Mouse (Mus musculus): ENCODE results near the gene Sspo. TPM values are rescaled to one million over a fixed set of nuclear protein-coding genes. Genes with fewer than 3 reads are reported as not detected.

The Sspo gene
- polyA plus RNA-seq, 1 experiment = not detected

GRCm38 (mm10) chr6:48432893-48433816, 14.9 kb upstream of the Sspo start:
- peaks cover under 1% of the 10 kb centered on the region; the same call in 1 of the 2 replicates for H3K9me3 ChIP-seq (ENCODE audit: control insufficient read depth, low read length)
- no peaks in the 10 kb centered on the region for H3K4me1 ChIP-seq (ENCODE audit: control insufficient read depth)
- no peak overlapping the region for H3K4me3 ChIP-seq (replicated peaks)
- no peaks in the 10 kb centered on the region; the same call in 1 of the 2 replicates for H3K36me3 ChIP-seq (ENCODE audit: control insufficient read depth)
- TF ChIP-seq GATA1 (IDR thresholded peaks at IDR 0.05; ENCODE audit: low read length) (no peak), TAL1 (IDR thresholded peaks at IDR 0.05; ENCODE audit: low read length) (no peak)
- peaks cover 3% of the 10 kb centered on the region; the same call in 1 of the 2 replicates for H3K27me3 ChIP-seq (ENCODE audit: control insufficient read depth)

GRCm38 (mm10) chr6:48434651-48435050, 13.4 kb upstream of the Sspo start:
- Histone ChIP-seq H3K27me3 (ENCODE audit: control insufficient read depth) (peaks cover 12% of the 10 kb centered on the region; the same call in 1 of the 2 replicates), H3K4me1 (ENCODE audit: control insufficient read depth) (no peaks in the 10 kb centered on the region), H3K36me3 (ENCODE audit: control insufficient read depth) (peaks cover 6% of the 10 kb centered on the region; the same call in 1 of the 2 replicates), H3K9me3 (ENCODE audit: control insufficient read depth, low read length) (peaks cover 10% of the 10 kb centered on the region), H3K4me3 (replicated peaks) (no peak overlapping the region)
- TF ChIP-seq TAL1 (IDR thresholded peaks at IDR 0.05; ENCODE audit: low read length) (no peak), GATA1 (IDR thresholded peaks at IDR 0.05; ENCODE audit: low read length) (no peak)

- no peaks in the 10 kb centered on the region for H3K4me1 ChIP-seq (ENCODE audit: control insufficient read depth)
- H3K27me3 ChIP-seq (ENCODE audit: control insufficient read depth) = peaks cover 12% of the 10 kb centered on the region; the same call in 1 of the 2 replicates
- no peak overlapping the region for H3K4me3 ChIP-seq (replicated peaks)
- H3K9me3 ChIP-seq (ENCODE audit: control insufficient read depth, low read length) = peaks cover 10% of the 10 kb centered on the region
- TF ChIP-seq GATA1 (IDR thresholded peaks at IDR 0.05; ENCODE audit: low read length) (no peak), TAL1 (IDR thresholded peaks at IDR 0.05; ENCODE audit: low read length) (no peak)
- H3K36me3 ChIP-seq (ENCODE audit: control insufficient read depth) = peaks cover 6% of the 10 kb centered on the region; the same call in 1 of the 2 replicates
Measured at GRCm38 (mm10) chr6:48435111-48435510, 12.9 kb upstream of the Sspo start.

- TF ChIP-seq GATA1 (IDR thresholded peaks at IDR 0.05; ENCODE audit: low read length) (no peak), TAL1 (IDR thresholded peaks at IDR 0.05; ENCODE audit: low read length) (no peak)
- Histone ChIP-seq H3K36me3 (ENCODE audit: control insufficient read depth) (peaks cover 6% of the 10 kb centered on the region; the same call in 1 of the 2 replicates), H3K9me3 (ENCODE audit: control insufficient read depth, low read length) (peaks cover 10% of the 10 kb centered on the region), H3K4me1 (ENCODE audit: control insufficient read depth) (no peaks in the 10 kb centered on the region), H3K4me3 (replicated peaks) (no peak overlapping the region), H3K27me3 (ENCODE audit: control insufficient read depth) (peaks cover 12% of the 10 kb centered on the region; the same call in 1 of the 2 replicates)
Measured at GRCm38 (mm10) chr6:48435706-48436349, 12.2 kb upstream of the Sspo start.

- Histone ChIP-seq H3K36me3 (ENCODE audit: control insufficient read depth) (peaks cover 8% of the 10 kb centered on the region; the same call in 1 of the 2 replicates), H3K4me1 (ENCODE audit: control insufficient read depth) (no peaks in the 10 kb centered on the region), H3K4me3 (replicated peaks) (no peak overlapping the region), H3K27me3 (ENCODE audit: control insufficient read depth) (peaks cover 12% of the 10 kb centered on the region; the same call in 1 of the 2 replicates), H3K9me3 (ENCODE audit: control insufficient read depth, low read length) (peaks cover 12% of the 10 kb centered on the region)
- TF ChIP-seq GATA1 (IDR thresholded peaks at IDR 0.05; ENCODE audit: low read length) (no peak), TAL1 (IDR thresholded peaks at IDR 0.05; ENCODE audit: low read length) (no peak)
Measured at GRCm38 (mm10) chr6:48437679-48438376, 10.2 kb upstream of the Sspo start.

GRCm38 (mm10) chr6:48438475-48439125, 9.4 kb upstream of the Sspo start:
- H3K4me3 ChIP-seq (replicated peaks) = no peak overlapping the region
- peaks cover 12% of the 10 kb centered on the region; the same call in 1 of the 2 replicates for H3K27me3 ChIP-seq (ENCODE audit: control insufficient read depth)
- no peaks in the 10 kb centered on the region for H3K4me1 ChIP-seq (ENCODE audit: control insufficient read depth)
- TF ChIP-seq TAL1 (IDR thresholded peaks at IDR 0.05; ENCODE audit: low read length) (no peak), GATA1 (IDR thresholded peaks at IDR 0.05; ENCODE audit: low read length) (no peak)
- peaks cover 12% of the 10 kb centered on the region for H3K9me3 ChIP-seq (ENCODE audit: control insufficient read depth, low read length)
- peaks cover 8% of the 10 kb centered on the region; the same call in 1 of the 2 replicates for H3K36me3 ChIP-seq (ENCODE audit: control insufficient read depth)

GRCm38 (mm10) chr6:48439654-48440053, 8.4 kb upstream of the Sspo start:
- no peak for TF ChIP-seq GATA1 (IDR thresholded peaks at IDR 0.05; ENCODE audit: low read length)
- TF ChIP-seq TAL1 (IDR thresholded peaks at IDR 0.05; ENCODE audit: low read length) = no peak

More at GRCm38 (mm10) chr6:48439654-48440053, 8.4 kb upstream of the Sspo start:
- peaks cover 12% of the 10 kb centered on the region for H3K9me3 ChIP-seq (ENCODE audit: control insufficient read depth, low read length)
- peaks cover 21% of the 10 kb centered on the region for H3K27me3 ChIP-seq (ENCODE audit: control insufficient read depth)
- H3K4me1 ChIP-seq (ENCODE audit: control insufficient read depth) = peaks cover 5% of the 10 kb centered on the region; the same call in 1 of the 2 replicates
- H3K4me3 ChIP-seq (replicated peaks) = no peak overlapping the region
- peaks cover 8% of the 10 kb centered on the region; the same call in 1 of the 2 replicates for H3K36me3 ChIP-seq (ENCODE audit: control insufficient read depth)
